Mouse (Mus musculus) adrenal gland, postnatal 0 days (tissue): ENCODE measurements around the gene Phtf1. TPM values are rescaled to one million over a fixed set of nuclear protein-coding genes. Genes with fewer than 3 reads are reported as not detected.

ENCODE experiments used
- polyA plus RNA-seq: library from polyadenylated mRNA; unstranded; fragments of >200 nt; fragmentation: Nextera tagmentation; extraction: Ambion mirVana; gene quantifications from 2 replicates; pipeline ENCODE4 v1.2.1, GENCODE M21; 2015

Gene Phtf1
- polyA plus RNA-seq, result 18.4 TPM in 2 replicates

DNA sequence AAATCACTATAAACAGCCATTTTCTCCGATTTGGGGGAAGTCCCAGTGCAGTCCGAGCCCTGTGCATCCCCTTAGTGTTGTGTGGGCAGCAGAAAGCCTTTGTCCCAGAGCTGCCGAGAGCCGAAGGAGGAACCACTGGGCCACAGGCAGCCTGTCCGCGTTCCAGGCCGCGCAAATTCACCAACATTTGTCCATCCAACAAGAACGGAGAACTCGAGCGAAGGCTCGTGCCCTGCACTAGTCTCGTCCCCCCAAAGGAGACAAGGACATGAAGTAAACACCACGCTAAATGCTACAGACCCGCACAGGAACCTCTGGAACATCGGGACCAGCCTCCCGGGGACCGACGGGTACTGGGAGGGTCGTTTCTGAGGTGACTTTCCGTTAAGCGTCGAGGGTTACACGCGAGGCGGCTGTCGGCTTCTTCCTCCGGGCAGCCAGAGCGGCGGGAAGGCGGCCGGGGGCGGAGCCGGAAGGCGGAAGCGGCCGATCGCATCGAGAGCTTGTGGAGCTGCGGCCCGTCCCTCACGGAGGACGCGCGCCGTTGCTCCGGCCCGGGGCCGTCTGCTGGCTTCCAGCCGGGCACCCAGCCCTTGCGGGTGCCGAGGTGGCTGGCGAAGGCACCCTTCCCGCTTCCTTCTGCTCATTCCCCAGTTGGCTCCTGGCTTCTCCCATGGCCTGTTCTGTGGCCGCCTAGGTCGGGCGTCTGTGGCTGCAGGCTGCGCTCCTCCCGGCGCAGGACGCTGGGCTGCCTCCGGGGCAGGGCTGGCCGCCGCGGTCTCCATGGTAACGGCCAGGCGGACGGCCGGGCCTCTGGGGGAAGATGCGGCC is at the start of gene Phtf1:
TSS of gene Phtf1 (plus strand) at position 250 of the 831 bp plus-strand sequence.

Other genes starting within 250 kb of the Phtf1 start
- gene Olfml3, start 230.1 kb upstream of the Phtf1 start, polyA plus RNA-seq, result 38.6 and 66.9 TPM in 2 replicates
- gene Gm10964, start 228.7 kb upstream of the Phtf1 start, polyA plus RNA-seq, result not detected in 2 replicates
- gene Hipk1, start 176.5 kb upstream of the Phtf1 start, polyA plus RNA-seq, result 7.6 and 9.2 TPM in 2 replicates
- 15.8 and 21.2 TPM in 2 replicates for gene Dclre1b, start 158.7 kb upstream of the Phtf1 start, polyA plus RNA-seq
- 17.9 and 21.5 TPM in 2 replicates for gene Ap4b1, start 158.6 kb upstream of the Phtf1 start, polyA plus RNA-seq
- gene Gm43064, start 158.5 kb upstream of the Phtf1 start, polyA plus RNA-seq, result not detected in 2 replicates
- gene Bcl2l15, start 135.5 kb upstream of the Phtf1 start, polyA plus RNA-seq, result 0.30 TPM in 1 of 2 replicates, not detected in the other
- gene Ptpn22, start 108.3 kb upstream of the Phtf1 start, polyA plus RNA-seq, result 1.2 TPM in 2 replicates
- 7.6 and 9.2 TPM in 2 replicates for gene Rsbn1, start 54.0 kb upstream of the Phtf1 start, polyA plus RNA-seq